Mouse (Mus musculus): ENCODE measurements around the gene Cfap97.

DNA sequence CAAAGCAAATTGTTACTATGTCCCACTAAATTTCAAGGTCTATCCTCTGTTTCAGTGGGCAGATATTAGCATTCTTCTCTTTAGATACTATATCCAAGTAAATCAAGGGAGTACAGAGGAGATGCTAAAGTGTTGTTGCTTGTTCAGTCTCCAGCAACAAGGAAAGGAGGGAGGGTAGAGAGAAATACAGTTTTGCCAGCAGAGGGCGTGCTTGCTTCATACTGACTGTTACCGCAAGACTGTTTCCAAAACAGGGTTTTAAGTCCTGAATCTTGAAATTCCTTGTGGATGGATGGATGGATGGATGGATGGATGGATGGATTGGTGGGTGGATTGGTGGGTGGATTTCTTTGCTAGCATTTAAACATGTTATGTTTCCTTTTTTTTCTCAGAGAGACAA is 33.8 kb downstream of the Cfap97 start:
- peak; percentile 48; the same call in 1 of the 2 replicates for TF ChIP-seq CTCF (IDR thresholded peaks at IDR 0.05; ENCODE audit: extremely low read depth, insufficient read depth, insufficient read length, insufficient replicate concordance)
- no peak for TF ChIP-seq POLR2A (IDR thresholded peaks at IDR 0.05; ENCODE audit: low read depth, low read length)

Data from spleen, adult 2 months (tissue).